Mouse (Mus musculus) lung, postnatal 4 days (tissue): ENCODE measurements at regions not wholly inside any gene's neighbourhood (a gene's known extent, or its start where the extent isn't known, plus 50 kb on each side); places are given as distances from the start of the nearest gene placed in this dataset.

Source experiments
- DNase-seq, 2 experiments: peaks; one replicate each; pipeline ENCODE4 v3.0.0; 2021

GRCm38 (mm10) chr14:100350021-100350790, 65.7 kb upstream of the Klf12 start:
- no peak for DNase-seq

GRCm38 (mm10) chr14:100348336-100349164, 64.1 kb upstream of the Klf12 start:
- no peak for DNase-seq

- DNase-seq, result no peak
Measured at GRCm38 (mm10) chr14:100336926-100337325, 52.4 kb upstream of the Klf12 start.
